Mouse (Mus musculus) E14TG2a.4 (cell line): Measurements from ENCODE around the gene Zfp28.
A peak's percentile ranks its signal among the peaks of the same experiment; 100 is the strongest.

Experiments used
- H3K27me3 ChIP-seq: 2 replicates; pipeline ENCODE4 v1.6.1; 2014; ENCODE audit warnings: low read length, control low read depth; ENCODE audit not compliant: insufficient read depth
- H3K36me3 ChIP-seq: 2 replicates; pipeline ENCODE4 v1.6.1; 2014; ENCODE audit warnings: low read length, control low read depth; ENCODE audit not compliant: insufficient read depth
- H3K4me1 ChIP-seq: replicated peaks from 2 replicates; pipeline ENCODE4 v1.6.1; 2014; ENCODE audit warnings: low read depth, low read length, control low read depth
- H3K4me3 ChIP-seq: replicated peaks from 2 replicates; pipeline ENCODE4 v1.5.1; 2014; ENCODE audit warnings: mild to moderate bottlenecking, low read length
- H3K9me3 ChIP-seq: 2 replicates; pipeline ENCODE4 v1.6.1; 2014; ENCODE audit warnings: low read length, control low read depth
- CTCF ChIP-seq: conservative IDR thresholded peaks from 2 replicates; pipeline ENCODE4 v1.5.1; 2014; ENCODE audit warnings: low read length
- NANOG ChIP-seq: IDR thresholded peaks from 2 replicates; pipeline ENCODE4 v1.6.1; 2014; ENCODE audit warnings: borderline replicate concordance, low read length, mixed read lengths
- POU5F1 ChIP-seq: IDR thresholded peaks from 2 replicates; pipeline ENCODE4 v1.6.1; 2014; ENCODE audit warnings: low read length, borderline replicate concordance

Zfp28 gene

DNA sequence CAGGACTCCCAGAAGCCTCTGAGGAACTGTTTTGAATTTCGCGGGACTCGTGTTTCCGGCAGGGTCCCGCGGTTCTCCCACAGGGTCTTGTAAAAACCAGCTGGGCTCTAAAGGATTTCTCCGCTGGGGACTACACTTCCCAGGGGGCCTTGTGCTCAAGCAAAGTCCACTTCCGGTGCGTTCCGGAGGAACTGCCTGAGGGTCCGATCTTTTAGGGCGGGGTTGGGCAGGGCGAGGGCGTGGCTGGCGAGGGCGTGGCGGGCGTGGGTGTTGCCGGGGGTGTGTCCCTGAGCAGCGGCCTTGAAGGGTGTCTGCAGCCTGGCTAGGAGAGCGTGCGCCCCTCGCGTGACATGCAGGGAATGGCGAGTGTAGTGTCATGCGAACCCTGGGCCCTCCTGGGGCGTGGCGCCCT lies at the start of gene Zfp28:
TSS of gene Zfp28 (plus strand) at position 252 of the 412 bp plus-strand sequence.
- Histone ChIP-seq H3K9me3 (0 out of 2 replicates have a peak, but pooled peaks cover 4% of the 10 kb centered on the region), H3K4me1 (peaks cover 16% of the 10 kb centered on the region), H3K36me3 (peaks cover 18% of the 10 kb centered on the region), H3K4me3 (peak within 1 kb of the TSS; percentile 86), H3K27me3 (peaks cover 18% of the 10 kb centered on the region)
- TF ChIP-seq NANOG (no peak), POU5F1 (no peak), CTCF (no peak)

DNA sequence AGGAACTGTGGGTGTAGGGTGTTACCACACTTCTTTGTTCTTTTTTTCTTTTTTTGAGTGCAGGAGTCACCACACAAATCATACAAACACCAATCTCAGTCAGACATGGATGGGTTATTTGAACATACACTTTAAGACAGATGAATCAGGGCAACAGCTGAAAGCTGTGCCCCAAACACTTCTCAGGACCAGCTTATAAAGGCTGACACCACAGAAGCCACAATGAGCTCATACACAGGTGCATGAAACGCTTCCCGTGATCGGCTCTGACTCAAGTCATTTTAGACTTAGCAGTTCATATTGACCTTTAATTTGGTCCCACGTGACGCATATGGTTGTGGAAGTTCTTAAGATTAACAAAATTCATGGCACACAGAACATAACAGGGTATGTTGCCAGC lies 43.2 kb upstream of the Zfp28 start:
- no peak for TF ChIP-seq CTCF
- TF ChIP-seq POU5F1, result no peak
- no peak for TF ChIP-seq NANOG
- H3K4me1 ChIP-seq, result peaks cover 8% of the 10 kb centered on the region
- H3K36me3 ChIP-seq, result no peaks in the 10 kb centered on the region
- H3K27me3 ChIP-seq, result peaks cover 16% of the 10 kb centered on the region; the same call in 1 of the 2 replicates
- no peak overlapping the region for H3K4me3 ChIP-seq
- no peaks in the 10 kb centered on the region for H3K9me3 ChIP-seq

DNA sequence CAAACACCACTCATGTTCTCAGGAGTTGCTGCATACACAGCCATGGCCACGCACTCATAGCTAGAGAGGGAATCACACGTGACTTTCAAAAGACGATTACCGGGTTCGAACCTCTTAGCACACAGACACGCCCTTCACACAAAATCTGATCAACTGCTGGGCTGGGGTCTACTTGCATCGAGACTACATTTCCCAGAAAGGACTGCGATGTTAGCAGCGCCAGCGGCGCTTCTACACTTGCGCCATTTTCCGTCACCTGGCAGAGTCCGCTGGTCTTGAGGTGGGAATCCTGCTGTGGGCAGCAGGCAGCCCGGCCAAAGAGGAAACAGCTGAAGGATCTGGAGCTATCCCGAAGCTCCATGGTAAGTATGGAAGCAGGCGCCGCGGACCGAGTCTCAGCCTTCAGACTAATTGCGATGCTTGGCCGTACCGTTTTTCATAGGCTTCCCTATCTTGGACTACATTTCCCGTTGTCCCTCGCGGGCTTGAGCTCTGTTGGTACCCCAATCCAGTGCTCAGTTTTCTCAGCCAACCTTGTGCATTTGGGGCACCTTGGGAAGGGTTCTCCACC lies 39.5 kb upstream of the Zfp28 start, which contains the start of gene Gm3854:
TSS of gene Gm3854 (plus strand) at position 259 of the 571 bp plus-strand sequence.
- Histone ChIP-seq H3K9me3 (peaks cover 7% of the 10 kb centered on the region; the same call in 1 of the 2 replicates), H3K36me3 (no peaks in the 10 kb centered on the region)
- TF ChIP-seq POU5F1 (no peak), NANOG (no peak), CTCF (no peak)

DNA sequence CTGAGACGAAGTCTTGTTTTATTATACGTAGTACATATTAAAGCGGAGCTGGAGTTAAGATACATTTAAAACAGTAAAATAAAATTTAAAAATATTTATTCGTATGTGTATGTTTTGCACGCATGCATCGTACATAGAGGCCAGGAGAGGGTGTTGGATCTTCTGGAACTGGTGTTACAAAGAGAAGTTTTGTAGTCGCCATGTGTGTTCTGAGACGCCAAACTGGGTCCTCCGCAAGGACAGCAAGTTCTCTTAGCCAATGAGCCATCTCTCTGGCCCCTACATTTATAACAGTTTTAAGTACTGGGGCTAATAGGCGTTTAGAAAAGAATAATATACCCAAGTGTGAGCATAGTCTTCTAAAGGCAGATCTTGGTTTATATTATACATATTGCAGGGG lies 39.0 kb upstream of the Zfp28 start:
- Histone ChIP-seq H3K9me3 (peaks cover 7% of the 10 kb centered on the region; the same call in 1 of the 2 replicates), H3K4me1 (peaks cover 23% of the 10 kb centered on the region), H3K4me3 (peak overlapping the region; percentile 86), H3K36me3 (no peaks in the 10 kb centered on the region), H3K27me3 (peaks cover 2% of the 10 kb centered on the region; the same call in 1 of the 2 replicates)
- TF ChIP-seq POU5F1 (no peak), NANOG (no peak), CTCF (no peak)

More for the DNA sequence above, 39.5 kb upstream of the Zfp28 start, which contains the start of gene Gm3854:
- H3K27me3 ChIP-seq, result peaks cover 6% of the 10 kb centered on the region; the same call in 1 of the 2 replicates
- peak within 1 kb of the TSS; percentile 86 for H3K4me3 ChIP-seq
- H3K4me1 ChIP-seq, result peaks cover 18% of the 10 kb centered on the region

DNA sequence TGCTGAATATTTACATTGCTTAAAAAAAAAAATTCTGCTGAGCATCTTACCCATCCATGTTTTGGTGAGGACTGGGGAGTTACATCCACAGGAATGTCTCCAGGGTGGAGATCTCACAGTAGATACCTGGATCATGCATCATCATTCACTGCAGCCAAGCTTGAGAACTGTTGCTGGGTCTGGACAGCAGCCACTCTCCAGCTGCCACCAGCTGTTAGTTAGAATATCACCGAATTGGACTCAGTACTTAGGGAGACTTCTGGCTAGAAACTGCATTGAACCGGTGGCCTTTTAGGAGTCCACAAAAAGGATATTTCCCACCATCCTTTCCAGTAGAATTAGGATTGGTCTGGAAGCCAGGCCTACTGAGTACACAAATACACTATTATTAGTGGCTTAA lies 25.0 kb upstream of the Zfp28 start:
- TF ChIP-seq NANOG, result no peak
- Histone ChIP-seq H3K9me3 (no peaks in the 10 kb centered on the region), H3K4me3 (no peak overlapping the region)

DNA sequence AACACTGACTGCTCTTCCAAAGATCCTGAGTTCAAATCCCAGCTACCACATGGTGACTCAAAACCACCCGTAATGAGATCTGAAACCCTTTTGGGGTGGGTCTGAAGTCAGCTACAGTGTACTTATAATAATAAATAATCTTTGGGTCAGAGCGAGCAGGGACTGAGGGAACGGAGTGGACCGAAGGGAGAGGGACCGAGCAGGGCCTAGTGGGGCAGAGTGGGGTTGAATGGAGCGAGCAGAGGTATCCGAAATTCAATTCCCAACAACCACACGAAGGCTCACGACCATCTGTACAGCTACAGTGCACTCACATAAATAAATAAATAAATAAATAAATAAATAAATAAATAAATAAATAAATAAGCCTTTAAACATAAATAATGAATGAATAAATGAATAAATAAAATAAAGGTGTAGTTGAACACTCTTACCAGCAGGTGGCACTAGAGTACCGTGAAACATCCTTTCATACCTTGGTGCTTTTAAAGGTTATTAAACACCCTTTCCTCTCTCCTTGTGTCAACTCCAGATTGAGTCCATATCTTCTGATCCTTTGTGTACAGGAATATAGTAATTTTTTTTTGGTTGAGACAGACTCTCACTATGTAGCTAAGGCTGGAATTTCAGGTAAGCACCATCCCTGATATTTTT lies 24.0 kb upstream of the Zfp28 start:
- H3K4me1 ChIP-seq, result peaks cover 27% of the 10 kb centered on the region
- no peaks in the 10 kb centered on the region for H3K27me3 ChIP-seq
- TF ChIP-seq CTCF (peak; percentile 36), NANOG (no peak)
- H3K4me3 ChIP-seq, result no peak overlapping the region
- H3K9me3 ChIP-seq, result no peaks in the 10 kb centered on the region
- H3K36me3 ChIP-seq, result peaks cover 9% of the 10 kb centered on the region

More for the DNA sequence above, 25.0 kb upstream of the Zfp28 start:
- Histone ChIP-seq H3K36me3 (peaks cover 18% of the 10 kb centered on the region), H3K4me1 (peaks cover 20% of the 10 kb centered on the region), H3K27me3 (no peaks in the 10 kb centered on the region)

DNA sequence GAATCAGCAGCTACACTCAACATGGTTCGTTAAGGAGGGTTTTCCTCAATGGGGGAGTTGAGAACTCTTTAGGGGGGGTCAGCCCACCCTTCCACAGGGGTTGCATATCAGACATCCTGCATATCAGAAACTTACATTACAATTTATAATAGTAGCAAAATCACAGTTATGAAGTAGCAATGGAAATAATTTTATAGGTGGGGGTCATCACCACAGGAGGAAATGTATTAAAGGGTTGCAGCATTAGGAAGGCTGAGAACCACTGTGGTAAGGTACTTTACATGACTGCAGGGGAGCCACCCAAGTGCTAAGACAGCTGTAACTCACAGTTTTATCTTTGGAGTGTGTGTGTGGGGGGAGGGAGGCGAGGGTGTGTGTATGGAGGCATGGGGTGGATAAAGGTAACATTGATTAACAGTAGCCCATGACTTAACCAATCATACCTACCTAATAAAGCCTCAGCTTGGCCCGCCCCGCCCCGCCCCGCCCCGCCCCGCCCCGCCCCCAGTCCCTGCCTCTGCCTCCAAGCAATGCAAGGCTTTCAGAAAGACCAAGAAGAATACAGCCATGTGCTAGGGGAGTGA lies 22.5 kb upstream of the Zfp28 start:
- no peaks in the 10 kb centered on the region for H3K36me3 ChIP-seq
- no peaks in the 10 kb centered on the region for H3K9me3 ChIP-seq
- peaks cover 42% of the 10 kb centered on the region for H3K4me1 ChIP-seq
- TF ChIP-seq NANOG (no peak), CTCF (no peak), POU5F1 (no peak)
- H3K4me3 ChIP-seq, result no peak overlapping the region
- no peaks in the 10 kb centered on the region for H3K27me3 ChIP-seq

DNA sequence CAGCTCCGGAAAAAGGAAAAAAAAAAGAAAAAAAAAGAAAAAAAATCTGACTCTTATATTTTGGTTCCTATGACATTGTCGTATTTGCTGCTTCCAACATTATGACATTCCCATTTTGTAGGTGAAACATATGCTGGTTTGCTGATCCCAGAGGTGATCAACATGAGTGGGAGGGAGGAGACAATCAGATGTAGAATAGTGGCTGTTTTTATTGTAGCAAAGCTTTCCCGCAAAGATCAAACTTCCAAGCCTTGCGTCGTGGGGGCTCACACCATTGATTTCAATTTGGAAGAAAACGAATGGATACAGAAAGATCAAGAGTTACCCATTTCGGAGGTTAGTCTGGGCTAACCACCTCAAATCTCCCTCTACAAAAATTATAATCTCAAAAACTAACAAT lies 21.3 kb upstream of the Zfp28 start:
- peak overlapping the region; percentile 80 for H3K4me3 ChIP-seq
- TF ChIP-seq CTCF (no peak), POU5F1 (no peak), NANOG (no peak)
- no peaks in the 10 kb centered on the region for H3K36me3 ChIP-seq
- H3K9me3 ChIP-seq, result no peaks in the 10 kb centered on the region
- H3K4me1 ChIP-seq, result peaks cover 48% of the 10 kb centered on the region
- H3K27me3 ChIP-seq, result no peaks in the 10 kb centered on the region
